Mouse (Mus musculus) naive thymus-derived CD4-positive, alpha-beta T cell, adult 5 months (primary cell): ENCODE measurements around the gene Zbtb43. TPM values are rescaled to one million over a fixed set of nuclear protein-coding genes. Genes with fewer than 3 reads are reported as not detected.

Experiments used
- polyA plus RNA-seq: library from polyadenylated mRNA; unstranded; fragments of 100-300 nt; shearing (Covaris generic); gene quantifications from one replicate; pipeline ENCODE4 v1.2.1, GENCODE M21; 2017

Gene Zbtb43
- 25.4 TPM for polyA plus RNA-seq

DNA sequence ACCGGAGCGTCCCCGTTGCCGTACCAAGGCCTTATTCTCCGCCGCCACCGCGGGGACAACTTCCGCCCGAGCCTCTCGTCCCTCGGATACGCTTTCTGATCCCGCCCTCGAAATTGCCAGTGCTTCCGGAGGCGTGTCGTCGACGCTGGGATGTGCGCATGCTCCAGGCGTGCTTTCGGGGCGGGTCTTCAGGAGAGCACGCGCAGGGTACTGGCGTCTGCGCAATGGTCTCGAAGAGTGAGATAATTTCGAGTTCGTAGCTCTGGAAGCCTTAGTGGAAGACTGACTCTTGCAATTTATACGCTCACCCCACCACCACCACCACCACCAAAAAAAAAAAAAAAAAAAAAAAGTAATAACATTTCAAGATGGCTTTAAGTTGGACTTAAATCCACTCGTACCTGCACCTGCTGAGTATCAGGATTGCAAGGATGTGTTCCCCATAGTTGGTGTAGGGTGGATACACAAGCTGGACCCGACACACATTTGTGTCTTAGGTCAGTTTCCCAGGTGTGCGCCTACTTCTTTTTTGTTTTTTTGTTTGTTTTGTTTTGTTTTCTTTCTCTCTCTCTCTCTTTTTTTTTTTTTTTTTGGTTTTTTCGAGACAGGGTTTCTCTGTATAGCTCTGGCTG, at the start of gene Zbtb43:
Gene Zbtb43, minus strand, starts transcription at position 94 of the 632 bp plus-strand sequence.

DNA sequence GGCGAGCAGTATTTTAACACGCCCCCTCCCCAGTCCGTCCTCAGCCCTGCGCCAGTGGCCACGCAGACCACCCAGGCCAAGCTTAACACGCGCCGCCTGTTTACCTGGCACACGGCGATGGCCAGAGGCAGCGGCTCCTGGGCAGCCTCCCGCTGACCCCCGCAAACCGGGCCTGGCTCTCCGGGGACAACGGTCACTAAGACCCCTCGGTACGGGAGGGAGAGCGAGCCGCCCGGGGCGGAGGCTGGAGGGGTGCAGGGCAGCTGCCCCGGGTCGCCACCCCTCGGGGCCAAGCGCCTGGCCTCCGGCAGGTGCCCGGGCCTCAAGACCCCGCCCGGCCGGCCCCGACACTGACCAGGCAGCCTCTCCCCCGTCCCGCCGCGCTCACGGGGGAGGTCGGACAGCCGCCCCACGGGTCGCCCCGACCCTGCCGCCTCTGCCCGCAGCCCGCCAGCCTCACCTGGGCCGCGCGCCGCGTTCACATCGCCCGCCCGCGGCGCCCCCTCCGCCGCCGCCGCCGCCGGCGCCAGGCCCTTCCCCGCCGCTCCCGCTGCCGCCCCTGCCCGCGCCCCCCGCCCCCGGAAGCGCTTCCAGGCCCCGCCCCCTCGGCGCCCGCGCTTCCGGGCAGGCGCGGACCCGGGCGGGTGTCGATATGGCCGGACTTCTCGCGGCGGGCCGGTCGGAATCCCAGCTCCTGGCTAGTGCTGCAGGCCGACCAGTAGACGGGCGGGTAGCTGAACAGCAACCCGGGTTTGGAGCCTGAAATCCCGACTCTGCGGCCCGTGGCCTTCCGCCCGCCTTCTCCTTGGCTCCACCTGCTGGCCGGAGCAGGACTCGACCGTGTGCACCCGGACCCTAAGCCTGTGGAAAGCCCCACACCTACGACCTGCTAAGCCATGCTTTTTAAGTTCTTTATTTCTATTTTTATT, 37.3 kb downstream of the Zbtb43 start, which contains the start of gene Zbtb34:
Gene Zbtb34, minus strand, starts transcription at position 554 of the 929 bp plus-strand sequence.

Other genes with a start within 250 kb of the Zbtb43 start
- 8.9 TPM for gene Ralgps1, start 97.1 kb downstream of the Zbtb43 start, polyA plus RNA-seq
- 3.9 TPM for gene Zbtb34, start 37.2 kb downstream of the Zbtb43 start, polyA plus RNA-seq
- not detected for gene Lmx1b, start 172.0 kb upstream of the Zbtb43 start, polyA plus RNA-seq